Mouse (Mus musculus) cerebellum, adult (tissue): Measurements from ENCODE around the gene Prpf18.
"Not testable (repeated sequence)": the region's sequence is repeated elsewhere in the genome, so short reads cannot be mapped to it uniquely, and the experiment has no call there.

Experiments used
- ATAC-seq: cut with Nextera tagmentation; 2 replicates; pipeline ENCODE4 v1.9.2; 2017; ENCODE audit warnings: mild to moderate bottlenecking, moderate library complexity, mixed read lengths; ENCODE audit not compliant: insufficient number of reproducible peaks, low FRiP score, low TSS enrichment

Gene Prpf18

GRCm38 (mm10) chr2:4651500-4652285, at the start of gene Prpf18:
Gene Prpf18 (minus strand): TSS chr2:4652113.
- ATAC-seq: peak; percentile 95

GRCm38 (mm10) chr2:4679886-4680285, 28.0 kb upstream of the Prpf18 start:
- no peak for ATAC-seq

- no peak for ATAC-seq
Observed at GRCm38 (mm10) chr2:4671636-4672035, 19.7 kb upstream of the Prpf18 start.

GRCm38 (mm10) chr2:4669701-4670100, 17.8 kb upstream of the Prpf18 start:
- ATAC-seq: no peak

GRCm38 (mm10) chr2:4668626-4669025, 16.7 kb upstream of the Prpf18 start:
- ATAC-seq: no peak

GRCm38 (mm10) chr2:4660677-4661076, 8.8 kb upstream of the Prpf18 start:
- ATAC-seq: no peak

GRCm38 (mm10) chr2:4649646-4650045, 2.3 kb downstream of the Prpf18 start:
- no peak for ATAC-seq

- ATAC-seq: no peak
Observed at GRCm38 (mm10) chr2:4648094-4648493, 3.8 kb downstream of the Prpf18 start.

- no peak for ATAC-seq
Observed at GRCm38 (mm10) chr2:4645066-4645465, 6.8 kb downstream of the Prpf18 start.

- no peak for ATAC-seq
Observed at GRCm38 (mm10) chr2:4638189-4638588, 13.7 kb downstream of the Prpf18 start.

- ATAC-seq: no peak
Observed at GRCm38 (mm10) chr2:4636656-4637055, 15.3 kb downstream of the Prpf18 start.

GRCm38 (mm10) chr2:4635804-4636203, 16.1 kb downstream of the Prpf18 start:
- no peak for ATAC-seq

- no peak for ATAC-seq
Observed at GRCm38 (mm10) chr2:4630197-4630835, 21.6 kb downstream of the Prpf18 start.

- no peak for ATAC-seq
Observed at GRCm38 (mm10) chr2:4629470-4629869, 22.4 kb downstream of the Prpf18 start.

GRCm38 (mm10) chr2:4628920-4629319, 23.0 kb downstream of the Prpf18 start:
- ATAC-seq: no peak

GRCm38 (mm10) chr2:4626911-4627310, 25.0 kb downstream of the Prpf18 start:
- no peak for ATAC-seq

GRCm38 (mm10) chr2:4621471-4621985, 30.4 kb downstream of the Prpf18 start:
- no peak for ATAC-seq

- ATAC-seq: no peak
Observed at GRCm38 (mm10) chr2:4620640-4621401, 31.1 kb downstream of the Prpf18 start.

GRCm38 (mm10) chr2:4619893-4620593, 31.9 kb downstream of the Prpf18 start:
- ATAC-seq: no peak; the same call in 1 of the 2 replicates

GRCm38 (mm10) chr2:4619126-4619525, 32.8 kb downstream of the Prpf18 start:
- ATAC-seq: not testable (repeated sequence)
